Mouse (Mus musculus): Measurements from ENCODE around the gene Clcn7. TPM values are rescaled to one million over a fixed set of nuclear protein-coding genes. Genes with fewer than 3 reads are reported as not detected.

The Clcn7 gene
- polyA plus RNA-seq, 1 experiment = 18.5 TPM

DNA sequence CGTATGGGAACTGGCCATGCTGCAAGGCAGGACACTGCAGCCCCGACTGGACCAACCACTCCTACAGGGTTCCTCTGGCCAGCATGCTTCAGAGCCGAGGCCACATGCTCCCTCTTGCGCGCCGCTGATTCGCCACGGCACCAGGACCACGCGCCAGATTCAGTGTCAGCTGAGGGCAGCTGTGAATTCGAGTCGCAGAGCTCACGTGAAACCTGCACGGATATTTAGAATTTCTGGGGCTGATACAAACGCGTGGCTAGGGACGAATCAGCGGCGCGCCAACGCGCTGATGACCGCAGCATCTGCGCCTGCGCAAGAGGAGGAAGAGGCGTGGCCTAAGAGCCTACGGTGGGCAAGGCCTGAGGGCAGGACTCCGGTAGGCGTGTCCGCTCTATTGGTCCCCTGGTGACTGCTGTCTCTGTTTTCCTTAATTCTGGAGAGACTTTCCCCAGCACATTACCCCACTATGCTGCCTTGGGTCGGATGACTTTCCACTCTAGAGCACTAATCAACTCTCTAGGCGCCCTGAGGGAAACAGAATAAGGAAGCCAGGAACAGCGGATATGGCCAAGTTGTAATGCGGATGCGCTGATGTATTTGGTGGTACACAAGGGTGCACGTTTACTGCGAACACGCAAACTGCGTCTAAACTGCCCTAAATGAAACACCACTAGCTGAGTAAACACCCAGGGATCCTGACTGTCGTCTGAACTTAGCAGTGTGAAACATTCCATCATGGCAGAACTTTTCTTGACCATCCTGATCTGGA lies 17.3 kb upstream of the Clcn7 start, which contains the start of gene Telo2:
TSS of gene Telo2 (minus strand) at position 304 of the 769 bp plus-strand sequence.
- no peak for TF ChIP-seq GATA1 (IDR thresholded peaks at IDR 0.05; ENCODE audit: low read length)

DNA sequence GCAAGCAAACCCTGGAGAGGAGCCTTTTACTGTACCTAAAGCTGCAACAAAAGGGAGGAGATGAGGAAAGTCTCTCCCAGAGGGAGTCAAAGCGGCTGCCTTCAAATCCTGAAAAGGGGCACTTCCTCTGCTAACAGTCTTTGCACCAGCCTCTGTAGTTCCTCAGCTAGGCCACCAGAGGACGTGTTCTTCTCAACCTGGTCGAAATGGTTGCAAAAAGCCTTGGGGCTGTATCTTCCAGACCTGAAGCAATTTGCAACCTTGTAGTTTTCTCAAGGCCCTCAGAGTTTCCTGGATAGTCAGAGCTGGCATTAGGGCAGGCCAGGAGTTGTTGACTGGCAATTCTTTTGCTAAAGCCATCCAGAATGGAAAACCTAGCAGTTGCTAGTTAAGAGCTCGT lies 15.9 kb upstream of the Clcn7 start:
- TF ChIP-seq GATA1 (IDR thresholded peaks at IDR 0.05; ENCODE audit: low read length) = no peak

DNA sequence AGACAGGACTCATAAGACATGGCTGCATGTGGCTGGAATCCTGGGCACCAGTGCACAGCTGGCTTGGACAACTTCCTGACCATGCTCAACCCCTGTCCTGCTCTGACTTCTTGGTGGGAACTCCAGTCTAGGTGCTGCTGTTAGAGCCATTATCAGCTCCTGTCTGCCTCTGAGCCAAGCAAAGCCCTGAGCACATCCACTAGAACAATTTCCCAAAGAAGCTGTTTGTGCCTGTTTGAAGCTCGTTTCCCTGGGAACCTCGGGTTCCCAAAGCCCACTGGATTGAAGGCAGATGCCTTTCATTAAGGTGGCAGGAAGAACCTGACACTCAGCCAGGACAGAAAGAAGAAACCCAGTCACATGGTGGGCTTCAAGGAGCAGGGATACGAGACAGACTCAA lies 12.8 kb upstream of the Clcn7 start, which contains the start of gene Ptx4:
TSS of gene Ptx4 (plus strand) at position 355 of the 400 bp plus-strand sequence.
- TF ChIP-seq GATA1 (IDR thresholded peaks at IDR 0.05; ENCODE audit: low read length) = no peak

DNA sequence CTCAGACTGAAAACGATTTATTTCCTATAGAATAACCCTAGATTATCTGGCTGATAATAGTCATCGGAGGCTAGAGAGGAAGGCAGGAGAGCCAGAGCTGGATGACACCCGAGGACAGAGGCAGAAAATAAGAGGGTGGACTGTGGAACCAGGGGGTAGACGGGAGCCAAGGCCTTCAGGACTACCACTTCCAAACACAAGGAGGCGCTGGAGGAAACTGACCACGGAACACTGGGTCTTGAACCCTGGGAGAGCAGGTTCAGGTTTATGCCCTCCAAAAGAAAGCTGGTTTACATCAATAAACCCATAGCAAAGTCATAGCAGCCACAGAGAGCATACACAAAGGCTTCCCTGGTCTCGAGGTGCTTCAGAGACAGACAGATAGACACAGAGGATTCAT lies 9.2 kb upstream of the Clcn7 start:
- TF ChIP-seq GATA1 (IDR thresholded peaks at IDR 0.05; ENCODE audit: low read length) = no peak

DNA sequence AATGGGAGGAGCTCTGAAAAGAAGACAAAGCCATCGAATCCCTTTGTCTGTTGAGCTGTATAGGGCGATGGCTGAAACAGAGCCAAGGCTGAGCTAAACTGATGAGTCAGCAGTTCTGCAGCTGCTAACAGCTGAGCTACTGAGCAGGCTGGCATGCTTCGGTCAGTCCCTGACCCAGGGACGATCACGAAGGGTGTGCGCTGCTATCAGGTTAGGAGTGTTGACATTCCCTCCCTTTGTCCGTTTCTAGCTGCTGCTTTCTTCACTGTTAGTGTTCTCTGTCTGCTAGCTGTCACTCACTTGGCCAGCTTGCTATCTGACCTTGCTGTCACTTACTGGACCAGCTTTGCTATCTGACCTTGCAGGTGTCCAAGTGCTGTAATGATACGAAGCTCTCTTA lies 6.1 kb upstream of the Clcn7 start:
- no peak for TF ChIP-seq GATA1 (IDR thresholded peaks at IDR 0.05; ENCODE audit: low read length)

DNA sequence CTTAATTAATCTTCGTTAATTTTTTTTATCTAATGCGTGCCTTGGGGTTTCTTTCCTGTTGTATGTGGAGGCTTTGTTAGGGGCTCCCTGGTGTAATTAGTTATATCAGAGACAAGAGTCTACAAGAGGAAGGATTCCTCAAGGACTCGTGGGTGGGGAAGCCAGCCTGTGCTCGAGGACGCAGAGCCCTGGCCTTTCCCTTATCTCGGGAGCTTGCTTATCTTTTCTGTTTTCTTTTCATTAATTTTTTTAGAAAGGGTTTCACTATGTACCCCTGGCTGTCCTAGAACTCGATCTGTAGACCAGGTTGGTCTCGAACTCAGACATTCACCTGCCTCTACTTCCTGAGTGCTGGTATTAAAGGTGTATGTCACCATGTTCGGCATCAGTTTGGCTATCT lies 5.5 kb upstream of the Clcn7 start:
- no peak for TF ChIP-seq GATA1 (IDR thresholded peaks at IDR 0.05; ENCODE audit: low read length)

DNA sequence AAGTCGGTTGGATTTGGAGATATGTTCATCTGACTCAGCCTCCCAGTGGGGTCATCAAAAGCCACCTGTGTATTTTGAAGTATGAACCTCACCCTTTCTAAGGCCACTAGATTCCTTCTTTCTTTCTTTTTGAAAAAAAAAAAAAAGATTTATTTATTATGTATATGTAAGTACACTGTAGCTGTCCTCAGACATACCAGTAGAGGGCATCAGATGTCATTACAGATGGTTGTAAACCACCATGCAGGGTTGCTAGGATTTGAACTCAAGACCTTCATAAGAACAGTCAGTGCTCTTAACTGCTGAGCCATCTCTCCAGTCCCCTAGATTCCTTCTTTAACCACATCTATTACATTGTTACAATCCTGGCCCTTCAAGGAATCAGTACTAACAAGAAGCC lies 3.1 kb upstream of the Clcn7 start:
- no peak for TF ChIP-seq GATA1 (IDR thresholded peaks at IDR 0.05; ENCODE audit: low read length)

DNA sequence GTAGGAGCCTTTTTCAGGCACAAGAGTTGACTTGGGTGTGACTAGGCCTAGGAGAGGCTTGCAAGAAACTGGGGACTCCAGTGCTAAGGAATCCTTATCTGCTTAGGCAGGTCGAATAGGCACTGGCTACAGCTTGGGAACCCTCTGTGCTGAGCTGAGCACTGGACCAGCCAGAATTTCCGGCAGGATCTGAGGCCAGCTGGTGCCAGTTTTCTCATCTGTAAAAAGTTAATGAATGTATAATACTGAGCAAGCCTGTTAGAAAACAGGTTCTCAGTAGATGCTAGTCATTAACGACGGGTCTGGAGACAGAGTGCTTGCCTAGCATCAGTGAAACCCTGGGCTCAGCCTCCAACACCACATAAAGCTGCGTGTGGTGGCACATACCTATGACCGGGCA lies 2.4 kb downstream of the Clcn7 start:
- TF ChIP-seq GATA1 (IDR thresholded peaks at IDR 0.05; ENCODE audit: low read length) = no peak

DNA sequence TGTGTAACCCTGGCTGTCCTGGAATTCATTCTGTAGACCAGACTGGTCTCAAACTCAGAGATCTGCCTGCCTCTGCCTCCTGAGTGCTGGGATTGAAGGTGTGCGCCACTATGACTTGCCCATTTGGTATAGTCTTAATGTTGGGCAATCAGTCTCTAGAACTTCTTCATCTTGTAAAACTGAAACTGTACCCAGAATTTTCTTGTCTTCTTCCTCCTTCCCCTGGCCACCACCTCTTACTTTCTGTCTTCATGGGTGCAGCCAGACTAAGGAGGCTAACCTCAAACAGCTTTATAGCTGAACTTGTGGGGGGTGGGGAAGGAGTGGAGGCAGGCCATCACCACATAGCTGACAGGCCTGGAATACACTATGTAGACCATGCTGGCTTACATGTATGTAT lies 5.6 kb downstream of the Clcn7 start:
- TF ChIP-seq GATA1 (IDR thresholded peaks at IDR 0.05; ENCODE audit: low read length) = no peak

DNA sequence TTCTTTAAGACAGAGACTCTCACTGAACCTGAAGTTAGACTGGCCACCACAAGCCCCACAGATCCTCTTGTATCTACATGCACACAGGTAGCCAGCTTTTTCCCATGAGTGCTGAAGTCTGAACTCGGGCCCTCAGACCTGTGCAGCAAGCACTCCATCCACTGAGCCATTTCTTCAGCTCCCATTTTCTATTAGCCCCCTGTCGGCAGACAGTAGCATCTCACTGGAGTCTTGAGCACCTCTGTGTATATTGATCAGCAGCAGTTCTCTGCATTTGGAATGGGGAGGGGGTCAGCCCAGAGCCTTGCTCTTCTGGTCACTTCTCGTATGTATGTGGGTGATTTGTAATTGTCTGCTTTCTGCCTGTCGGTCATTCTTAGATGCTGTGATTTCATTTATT lies 6.8 kb downstream of the Clcn7 start:
- no peak for TF ChIP-seq GATA1 (IDR thresholded peaks at IDR 0.05; ENCODE audit: low read length)

DNA sequence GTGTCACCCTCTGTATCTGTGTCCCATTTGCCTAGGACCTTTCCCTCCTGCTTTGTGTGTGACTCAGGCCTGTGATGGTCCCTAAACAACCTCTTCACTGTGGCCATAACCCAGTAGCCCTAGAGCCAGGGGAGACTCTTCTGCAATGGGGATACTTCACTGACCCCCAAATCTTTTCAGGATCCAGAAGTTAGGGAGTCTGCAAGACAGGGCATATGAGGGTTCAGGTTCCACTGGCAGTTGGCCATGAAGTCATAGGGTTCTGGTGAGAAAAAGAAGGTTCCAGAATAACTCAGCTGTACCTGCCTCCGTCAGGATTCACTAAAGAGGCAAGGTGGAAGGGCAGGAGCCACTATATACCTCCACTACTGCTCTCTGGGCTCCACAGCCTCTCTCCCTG lies 29.0 kb downstream of the Clcn7 start, which contains the start of gene Ccdc154:
TSS of gene Ccdc154 (plus strand) at position 301 of the 400 bp plus-strand sequence.
- TF ChIP-seq GATA1 (IDR thresholded peaks at IDR 0.05; ENCODE audit: low read length) = no peak

DNA sequence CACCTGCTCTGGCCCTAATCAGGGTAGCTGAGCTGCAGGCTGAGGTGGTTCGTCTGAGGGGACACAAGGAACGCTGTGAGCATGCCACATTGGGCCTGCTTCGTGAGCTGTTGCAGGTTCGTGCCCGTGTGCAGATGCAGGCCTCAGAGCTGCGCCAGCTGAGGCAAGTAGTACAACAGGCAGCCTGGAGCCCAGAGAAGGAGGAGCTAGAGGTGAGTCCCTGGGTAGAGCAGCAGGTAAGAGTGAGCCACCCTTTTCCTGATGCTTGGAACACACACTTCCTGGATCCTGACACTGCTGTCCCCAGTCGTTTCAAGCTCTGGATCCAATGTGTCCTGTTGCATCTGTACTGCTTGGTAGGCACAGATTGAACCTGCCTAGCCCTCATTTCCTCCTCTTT lies 30.2 kb downstream of the Clcn7 start:
- TF ChIP-seq GATA1 (IDR thresholded peaks at IDR 0.05; ENCODE audit: low read length) = no peak

DNA sequence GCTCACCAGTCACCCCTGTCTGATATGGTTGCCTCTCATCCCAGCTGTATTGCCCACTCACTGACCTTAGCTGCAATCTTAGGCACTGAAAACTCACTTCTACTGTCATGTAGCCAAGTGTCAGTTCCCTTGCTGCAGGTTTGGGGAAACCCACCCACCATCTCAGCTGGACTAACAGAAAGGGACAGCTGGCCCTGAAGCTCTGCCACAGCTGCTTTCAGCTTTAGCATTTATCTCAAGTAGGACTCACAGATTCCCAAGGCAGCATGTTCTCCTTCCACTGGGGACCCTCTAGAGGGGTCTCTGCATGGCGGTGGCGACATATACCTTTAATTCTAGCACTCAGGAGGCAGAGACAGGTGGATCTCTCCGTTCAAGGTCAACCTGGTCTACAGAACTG lies 31.6 kb downstream of the Clcn7 start:
- TF ChIP-seq GATA1 (IDR thresholded peaks at IDR 0.05; ENCODE audit: low read length) = no peak

DNA sequence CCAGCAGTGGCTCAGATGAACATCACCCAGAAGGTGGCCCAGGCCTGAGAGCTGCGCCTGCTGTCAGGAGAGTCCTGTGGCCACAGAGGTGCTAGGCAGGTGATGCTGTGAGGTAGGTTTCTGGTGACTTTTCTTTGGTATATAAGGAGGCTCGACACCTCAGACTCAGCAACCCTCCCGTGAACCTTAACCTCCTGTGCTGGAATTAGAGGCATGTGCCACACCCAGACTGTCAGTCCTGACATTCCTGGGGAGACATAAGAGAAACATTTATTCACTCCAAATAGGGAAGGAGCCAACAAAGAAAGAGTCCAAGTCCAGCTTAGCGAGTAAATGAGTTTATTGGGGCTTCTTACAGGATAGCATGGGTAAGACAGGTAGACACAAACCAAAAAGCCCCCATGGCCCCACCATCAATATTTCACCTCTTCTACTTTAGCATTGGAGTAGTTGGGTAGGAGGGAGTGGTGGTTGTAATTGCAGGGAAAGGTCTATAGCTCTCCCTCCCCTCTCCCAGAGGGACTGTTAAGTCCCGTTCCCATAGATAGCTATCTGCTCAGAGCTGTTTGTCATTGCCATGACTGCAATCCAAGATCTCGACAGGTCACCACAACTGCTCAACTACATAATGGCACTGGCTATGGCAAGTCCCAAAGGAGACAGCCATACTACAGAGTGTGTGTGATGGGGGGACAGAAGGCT lies 32.9 kb downstream of the Clcn7 start:
- no peak for TF ChIP-seq GATA1 (IDR thresholded peaks at IDR 0.05; ENCODE audit: low read length)

DNA sequence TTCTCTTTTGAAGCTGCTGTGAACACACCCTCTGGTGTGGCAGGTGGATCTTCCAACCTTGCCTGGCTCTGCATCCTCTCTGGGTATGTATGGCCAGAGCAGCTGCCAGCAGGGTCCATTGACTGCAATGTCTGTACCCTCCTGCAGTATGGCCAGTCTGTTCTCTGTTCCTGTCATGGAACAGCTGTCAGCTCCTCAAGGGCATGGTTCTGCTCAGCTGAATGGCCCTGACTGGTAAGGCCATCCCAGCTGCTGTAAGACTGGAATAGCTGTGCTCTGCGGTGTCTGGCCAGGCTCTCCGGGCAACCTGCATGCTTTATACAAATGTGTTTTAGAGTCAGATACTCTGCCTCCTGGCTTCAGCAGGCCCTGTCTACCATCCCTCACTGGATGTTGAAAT lies 36.5 kb downstream of the Clcn7 start:
- no peak for TF ChIP-seq GATA1 (IDR thresholded peaks at IDR 0.05; ENCODE audit: low read length)

DNA sequence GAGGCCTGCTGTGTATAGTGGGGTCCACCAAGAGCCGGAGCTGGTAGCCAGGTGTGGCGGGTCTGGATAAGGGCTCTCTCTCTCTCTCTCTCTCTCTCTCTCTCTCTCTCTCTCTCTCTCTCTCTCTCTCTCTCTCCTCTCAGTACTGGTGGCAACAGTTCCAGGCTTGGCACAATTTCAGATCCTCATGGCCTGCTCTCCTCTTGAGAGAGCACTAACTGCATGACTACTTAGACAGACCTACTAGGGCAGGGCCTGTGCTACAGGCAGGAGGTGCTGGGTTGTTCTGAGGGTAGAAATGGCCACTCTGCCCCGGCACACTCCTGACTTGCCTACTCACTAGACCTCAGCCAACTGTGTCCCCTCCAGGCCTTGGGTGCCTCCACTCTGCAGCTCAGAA lies 39.4 kb downstream of the Clcn7 start:
- no peak for TF ChIP-seq GATA1 (IDR thresholded peaks at IDR 0.05; ENCODE audit: low read length)

DNA sequence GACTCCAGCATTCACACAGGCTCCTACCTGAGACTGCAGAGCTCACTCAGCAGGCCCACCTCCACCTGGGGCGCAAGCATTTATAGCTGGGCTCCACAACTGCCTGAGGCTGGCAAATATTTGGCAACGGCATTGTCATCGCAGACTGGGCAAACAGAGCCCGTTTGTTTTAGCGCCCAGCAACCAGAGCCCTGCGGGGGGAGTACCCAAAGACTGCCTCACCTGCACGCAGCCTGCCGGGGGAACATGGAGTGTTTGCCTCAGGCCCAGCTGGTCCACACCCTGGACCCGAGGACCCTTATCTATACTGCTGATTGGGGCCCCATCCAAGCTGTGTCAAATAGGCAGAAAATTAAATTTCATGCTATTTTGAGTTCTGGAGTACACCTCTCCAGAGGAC lies 42.2 kb downstream of the Clcn7 start, which contains the start of gene Gm38655:
TSS of gene Gm38655 (minus strand) at position 61 of the 400 bp plus-strand sequence.
- TF ChIP-seq GATA1 (IDR thresholded peaks at IDR 0.05; ENCODE audit: low read length) = no peak

Data from G1E-ER4 (cell line).